Comparison of ENCODE assay signal across 25 mouse cellular contexts in the genomic region with DNA sequence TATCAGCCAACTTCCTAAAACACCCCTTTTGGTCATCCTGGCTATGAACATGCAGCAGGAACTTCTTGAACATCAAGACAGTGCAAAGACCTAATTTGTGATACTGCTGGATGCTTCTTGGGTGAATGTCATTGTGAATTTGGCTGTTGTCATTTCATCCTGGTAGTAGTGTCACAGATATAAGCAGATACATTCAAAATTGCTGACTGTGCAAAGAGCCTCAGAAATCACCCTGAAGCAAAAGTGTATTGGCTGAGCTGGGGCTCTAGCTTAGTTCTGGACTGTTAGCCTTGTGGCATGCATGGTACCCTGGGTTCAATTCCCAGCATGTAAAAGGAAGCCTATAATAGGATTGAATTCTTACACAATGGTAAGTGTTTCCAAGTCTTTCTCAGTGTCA.
"Had no signal": no experiment of that assay in that cellular context is flagged by ENCODE, and none has a peak within 500 bp of the region (broad histone marks: within the 10 kb centered on the region; RNA-seq: fewer than 3 reads in every experiment).

No protein-coding gene starts in this region.

- H3K4me1 ChIP-seq: embryonic facial prominence, embryonic 10.5 days; embryonic facial prominence, embryonic 12.5 days; embryonic facial prominence, embryonic 13.5 days; embryonic facial prominence, embryonic 15.5 days; forebrain, embryonic 12.5 days; forebrain, embryonic 13.5 days; forebrain, embryonic 15.5 days; heart, embryonic 10.5 days had no signal

- H3K9me3 ChIP-seq: embryonic facial prominence, embryonic 10.5 days; embryonic facial prominence, embryonic 12.5 days; embryonic facial prominence, embryonic 13.5 days; embryonic facial prominence, embryonic 15.5 days; forebrain, embryonic 10.5 days; forebrain, embryonic 12.5 days; forebrain, embryonic 13.5 days; forebrain, embryonic 15.5 days; heart, embryonic 10.5 days had no signal

- H3K9ac ChIP-seq: embryonic facial prominence, embryonic 12.5 days; embryonic facial prominence, embryonic 13.5 days; embryonic facial prominence, embryonic 15.5 days; forebrain, embryonic 12.5 days; forebrain, embryonic 13.5 days; forebrain, embryonic 15.5 days; forebrain, postnatal 0 days had no signal

- H3K27me3 ChIP-seq: embryonic facial prominence, embryonic 12.5 days; embryonic facial prominence, embryonic 13.5 days; forebrain, embryonic 13.5 days; forebrain, embryonic 15.5 days had no signal

- H3K4me2 ChIP-seq: embryonic facial prominence, embryonic 12.5 days; embryonic facial prominence, embryonic 13.5 days; embryonic facial prominence, embryonic 15.5 days; forebrain, embryonic 12.5 days; forebrain, embryonic 13.5 days; forebrain, embryonic 15.5 days had no signal

- H3K4me3 ChIP-seq: embryonic facial prominence, embryonic 10.5 days; embryonic facial prominence, embryonic 12.5 days; embryonic facial prominence, embryonic 13.5 days; embryonic facial prominence, embryonic 15.5 days; erythroblast, embryonic 14.5 days; forebrain, embryonic 10.5 days; forebrain, embryonic 12.5 days; forebrain, embryonic 13.5 days; forebrain, embryonic 15.5 days; gastrocnemius, adult 2 months; heart, adult 2 months; heart, embryonic 10.5 days had no signal

- H3K36me3 ChIP-seq: embryonic facial prominence, embryonic 10.5 days; embryonic facial prominence, embryonic 12.5 days; embryonic facial prominence, embryonic 13.5 days; embryonic facial prominence, embryonic 15.5 days; forebrain, embryonic 10.5 days; forebrain, embryonic 12.5 days; forebrain, embryonic 15.5 days; heart, embryonic 10.5 days had no signal

- H3K27ac ChIP-seq: embryonic facial prominence, embryonic 10.5 days; embryonic facial prominence, embryonic 12.5 days; embryonic facial prominence, embryonic 13.5 days; embryonic facial prominence, embryonic 15.5 days; forebrain, embryonic 10.5 days; forebrain, embryonic 12.5 days; forebrain, embryonic 13.5 days; forebrain, embryonic 15.5 days; gastrocnemius, adult 2 months; heart, adult 2 months; heart, embryonic 10.5 days had no signal

- DNase-seq: cerebellum, adult 9-10 months; cerebellum, adult 9-11 months; cerebellum, postnatal 10 days; cerebellum, postnatal 14 days; cerebellum, postnatal 25 days; cerebellum, postnatal 36 days; embryo, embryonic 11 days; forebrain, postnatal 0 days; gastrocnemius, adult 2 months; gastrocnemius, postnatal 10 days; gastrocnemius, postnatal 14 days; gastrocnemius, postnatal 25 days; gastrocnemius, postnatal 36 days; heart, adult 18-20 months; heart, adult 2 months had no signal
